Mouse (Mus musculus) liver, embryonic 12.5 days (tissue): Measurements from ENCODE around the gene Serpina7. TPM values are rescaled to one million over a fixed set of nuclear protein-coding genes. Genes with fewer than 3 reads are reported as not detected.

Source experiments
- polyA plus RNA-seq: library from polyadenylated mRNA; unstranded; fragments of >200 nt; fragmentation: Nextera tagmentation; extraction: Ambion mirVana; gene quantifications from 2 replicates; pipeline ENCODE4 v1.2.1, GENCODE M21; 2016

Serpina7 gene
- polyA plus RNA-seq, 1 experiment from 2014 or later = 0.93 TPM

Other genes starting within 250 kb of the Serpina7 start
- gene Nrk, start 170.8 kb downstream of the Serpina7 start, polyA plus RNA-seq = 9.5 and 10.8 TPM in 2 replicates
- not detected in 2 replicates for gene 4930513O06Rik, start 1.0 kb upstream of the Serpina7 start, polyA plus RNA-seq
- not detected in 2 replicates for gene 4933428M09Rik, start 94.0 kb upstream of the Serpina7 start, polyA plus RNA-seq
- gene Mum1l1, start 124.8 kb upstream of the Serpina7 start, polyA plus RNA-seq = 4.3 and 6.0 TPM in 2 replicates
- 0.54 and 0.62 TPM in 2 replicates for gene Trap1a, start 248.4 kb upstream of the Serpina7 start, polyA plus RNA-seq